Mouse (Mus musculus): ENCODE results near the gene Tmc6.
A peak's percentile ranks its signal among the peaks of the same experiment; 100 is the strongest.
"Not testable (repeated sequence)": the region's sequence is repeated elsewhere in the genome, so short reads cannot be mapped to it uniquely, and the experiment has no call there.

Gene Tmc6

DNA sequence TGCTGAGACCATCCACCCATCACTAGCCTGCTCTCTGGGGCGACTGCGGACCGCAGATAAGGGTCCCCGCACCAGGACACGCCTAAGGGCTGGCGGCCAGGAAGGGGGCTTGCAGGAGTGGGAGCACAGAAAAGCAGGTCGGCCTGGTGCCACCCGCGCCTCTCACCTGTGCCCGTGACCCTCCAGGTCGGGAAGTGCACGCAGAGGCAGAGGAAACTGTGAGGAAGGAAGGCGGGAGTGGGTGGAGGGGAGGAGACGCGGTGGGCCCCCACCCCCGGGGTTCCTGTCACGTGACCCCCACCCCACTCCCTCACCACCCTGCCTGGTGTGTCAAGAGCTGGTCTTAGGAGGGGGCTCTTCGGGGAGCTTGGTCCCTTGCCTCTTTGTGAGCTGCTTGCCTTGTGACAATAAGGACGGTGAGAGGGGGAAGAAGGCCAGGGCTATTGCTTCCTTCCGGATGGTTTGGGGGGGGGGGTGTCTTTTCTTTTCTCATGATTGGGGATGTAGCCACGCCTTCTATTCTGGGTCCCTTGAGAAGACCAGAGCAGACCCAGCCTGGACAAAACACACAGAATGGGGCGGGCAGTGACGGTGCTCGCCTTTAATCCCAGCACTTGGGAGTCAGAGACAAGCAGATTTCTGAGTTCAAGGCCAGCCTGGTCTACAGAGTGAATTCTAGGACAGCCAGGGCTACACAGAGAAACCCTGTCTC lies at the start of gene Tmc6, which contains the start of gene Tmc8:
TSS of gene Tmc6 (minus strand) at position 206 of the 712 bp plus-strand sequence.
TSS of gene Tmc8 (plus strand) at position 84 of the 712 bp plus-strand sequence.
- no peak for DNase-seq (ENCODE audit: low read depth, low spot score)

- no peak for DNase-seq (ENCODE audit: low read depth, low spot score)
Measured at GRCm38 (mm10) chr11:117830401-117830800, 48.4 kb upstream of the Tmc6 start.

DNA sequence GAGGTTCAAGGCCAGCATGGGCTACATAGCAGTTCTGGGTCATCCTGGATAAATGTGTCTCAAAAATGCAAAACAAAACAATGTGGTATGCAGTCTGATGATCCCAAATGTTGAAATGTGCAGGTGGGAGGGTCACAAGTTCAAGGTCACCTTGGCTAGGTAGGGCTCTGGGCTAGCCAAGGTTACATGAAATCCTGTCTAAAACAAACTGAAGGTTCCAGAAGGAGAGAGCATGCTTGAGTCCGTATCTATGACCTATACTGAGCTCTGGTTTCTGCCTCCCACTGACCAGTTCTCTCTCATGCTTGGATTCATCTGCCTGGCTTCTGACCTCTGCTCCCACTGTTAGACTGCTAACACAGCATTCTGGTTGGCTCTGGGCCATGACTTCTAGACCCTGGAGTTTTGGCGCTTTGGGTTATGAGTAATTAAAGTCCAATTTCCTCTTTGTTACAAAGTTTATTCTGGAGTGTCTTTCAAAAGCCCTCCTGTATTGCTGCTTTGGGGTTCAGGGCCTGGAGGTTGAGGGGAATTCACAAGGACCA lies 47.7 kb upstream of the Tmc6 start:
- peak; percentile 50 for DNase-seq (ENCODE audit: low read depth, low spot score)

DNA sequence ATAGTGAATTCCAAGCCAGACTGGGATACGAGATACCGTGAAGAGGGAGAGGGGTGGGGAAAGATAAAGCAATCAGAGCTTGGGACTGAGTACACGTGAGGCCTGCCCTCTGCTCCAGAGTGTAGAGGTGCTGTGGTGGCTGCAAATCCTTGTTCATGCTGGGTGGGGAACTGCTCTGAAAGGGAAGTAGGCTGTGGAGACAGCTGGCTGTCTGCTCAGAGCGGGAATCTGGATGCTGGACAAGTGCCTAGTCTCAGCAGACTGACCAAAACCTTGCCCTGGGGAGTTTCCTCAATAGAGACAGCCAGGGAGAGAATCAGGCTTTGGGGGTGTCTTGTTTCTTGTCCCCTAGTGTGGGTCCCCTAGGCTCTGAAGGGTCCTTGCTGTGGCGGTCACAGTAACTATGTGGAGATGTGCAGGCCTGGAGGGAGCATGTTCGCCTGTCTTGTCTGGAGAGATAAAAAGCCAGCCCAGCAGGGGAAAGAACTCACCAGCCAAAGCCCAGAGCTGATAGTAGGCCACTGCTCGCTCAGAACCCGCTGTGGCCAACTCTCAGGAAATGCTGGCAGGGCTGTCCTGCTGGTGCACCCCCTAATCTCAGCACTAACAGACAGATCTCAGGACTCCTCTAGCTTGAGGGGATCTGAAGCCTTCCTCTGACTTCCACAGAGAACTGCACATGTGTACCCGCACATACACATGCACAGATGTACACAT lies 47.0 kb upstream of the Tmc6 start:
- DNase-seq (ENCODE audit: low read depth, low spot score) = peak; percentile 74

- peak; percentile 67 for DNase-seq (ENCODE audit: low read depth, low spot score)
Measured at GRCm38 (mm10) chr11:117828149-117828887, 46.3 kb upstream of the Tmc6 start.

- no peak for DNase-seq (ENCODE audit: low read depth, low spot score)
Measured at GRCm38 (mm10) chr11:117827386-117827785, 45.4 kb upstream of the Tmc6 start.

DNA sequence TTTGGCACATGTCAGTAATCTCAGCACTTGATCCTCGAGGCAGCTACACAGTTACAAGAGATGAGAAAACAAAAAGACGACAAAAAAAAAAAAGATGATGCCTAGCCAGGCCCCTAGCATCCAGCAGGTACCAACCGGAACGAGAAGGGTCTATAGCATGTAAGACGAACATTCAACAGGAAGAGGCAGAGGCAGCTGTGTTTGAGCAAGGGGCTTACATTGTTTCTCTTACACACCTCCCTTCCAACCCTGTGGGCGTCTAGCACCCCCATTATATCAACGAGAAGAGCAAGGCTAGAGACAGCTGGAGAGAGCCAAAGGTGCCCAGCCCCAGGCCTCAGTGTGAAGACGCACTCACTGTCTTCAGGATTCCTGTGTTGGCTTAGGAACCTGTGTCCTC lies 44.9 kb upstream of the Tmc6 start:
- DNase-seq (ENCODE audit: low read depth, low spot score) = no peak

DNA sequence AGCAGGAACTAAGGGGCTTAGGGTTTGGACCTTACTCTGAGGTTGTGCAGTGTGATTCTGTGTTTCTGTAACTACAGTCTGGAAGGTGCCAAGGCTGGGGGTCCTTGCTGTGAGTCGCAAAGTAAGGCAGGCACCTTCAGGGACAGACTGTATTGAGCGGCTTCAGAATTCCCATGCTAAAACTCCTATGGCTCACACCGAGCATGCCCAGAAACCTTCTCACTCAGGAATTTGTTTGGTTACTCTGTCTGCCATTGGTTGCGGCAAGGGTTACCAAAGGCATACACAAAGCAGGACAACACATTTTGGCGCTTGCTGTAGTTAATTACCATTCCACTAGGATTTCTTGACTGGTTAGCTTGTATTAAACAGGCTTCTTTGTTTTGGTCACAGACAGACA lies 44.2 kb upstream of the Tmc6 start:
- DNase-seq (ENCODE audit: low read depth, low spot score) = peak; percentile 85

DNA sequence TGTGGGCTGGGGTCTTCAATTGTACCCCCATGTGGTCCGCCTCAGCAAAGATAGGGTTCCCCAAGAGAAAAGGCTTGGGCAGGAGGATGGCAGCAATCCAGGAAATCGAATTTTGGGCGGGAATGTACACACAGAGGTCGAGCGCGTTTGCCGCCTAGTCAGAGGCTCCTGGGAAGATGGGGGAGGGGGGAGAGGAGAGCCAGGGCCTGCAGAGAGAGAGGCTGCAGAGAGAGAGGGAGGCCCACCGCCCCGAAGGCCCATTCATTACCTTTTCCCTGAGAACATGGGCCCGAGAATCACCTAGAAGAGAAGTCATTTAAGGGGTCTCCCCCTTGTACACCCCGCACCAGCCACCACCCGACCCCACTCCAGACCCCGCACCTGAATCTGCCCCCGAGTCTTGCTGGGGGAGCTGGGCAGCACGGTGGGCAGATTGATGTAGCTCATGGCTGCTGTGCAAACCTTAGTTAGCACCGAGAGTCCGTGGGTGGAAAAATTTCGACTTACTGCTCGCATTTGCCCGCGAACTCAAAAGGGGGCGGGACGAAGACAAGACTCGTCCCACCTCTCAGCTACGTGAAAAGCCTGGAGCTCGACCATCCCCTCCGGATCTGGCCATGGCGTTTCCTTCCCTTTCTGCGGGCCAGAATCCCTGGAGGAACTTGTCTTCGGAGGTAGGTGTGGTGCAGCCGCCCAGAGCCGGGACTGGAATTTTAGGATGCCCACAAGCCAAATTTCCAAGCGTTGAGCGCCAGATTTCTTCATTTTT lies 43.5 kb upstream of the Tmc6 start, which contains the start of the genes Afmid and Tk1:
TSS of gene Afmid (plus strand) at position 592 of the 769 bp plus-strand sequence.
TSS of gene Tk1 (minus strand) at position 760 of the 769 bp plus-strand sequence.
- peak; percentile 97 for DNase-seq (ENCODE audit: low read depth, low spot score)

DNA sequence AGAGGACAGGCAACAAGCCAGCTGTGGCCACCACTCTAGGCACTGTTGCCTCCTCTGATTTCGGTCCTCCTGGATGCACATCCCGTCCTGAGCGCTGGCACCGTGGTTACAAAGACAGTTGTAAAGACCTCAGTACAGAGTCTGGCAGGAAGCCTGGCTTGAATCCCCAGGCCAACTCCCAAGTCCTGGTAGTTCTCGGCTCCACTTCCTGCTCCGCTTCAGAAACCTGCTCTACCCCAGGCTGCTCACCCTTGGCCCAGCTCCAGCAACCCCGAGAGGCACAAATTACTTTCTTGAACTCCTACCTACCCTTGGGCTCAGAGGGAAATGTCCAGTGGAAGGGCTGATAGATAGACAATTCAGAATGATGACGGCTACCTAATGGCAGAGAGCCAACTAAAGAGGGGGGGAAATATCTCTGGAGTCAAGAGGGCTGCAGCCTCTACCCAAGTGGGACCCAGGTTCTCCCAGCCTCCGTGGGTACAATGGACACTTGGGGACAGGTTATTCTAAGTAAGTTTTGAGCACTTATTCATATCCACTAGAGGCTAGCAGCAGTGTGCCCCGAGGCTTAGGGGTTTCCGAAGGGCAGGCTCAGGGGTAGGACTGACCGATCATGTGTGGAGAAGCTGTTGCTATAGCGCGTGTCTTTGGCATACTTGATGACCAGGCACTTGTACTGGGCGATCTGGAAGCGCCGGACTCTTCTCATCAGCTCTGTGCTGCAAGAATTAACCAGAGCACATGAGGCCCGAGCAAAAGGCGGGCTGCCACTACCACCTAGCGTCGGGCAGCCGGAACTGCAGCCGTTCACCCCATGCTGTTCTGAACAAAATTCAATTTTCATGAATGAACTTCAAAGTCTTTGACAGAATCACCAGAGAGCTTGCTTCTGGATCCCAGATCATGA lies 42.3 kb upstream of the Tmc6 start:
- peak; percentile 94 for DNase-seq (ENCODE audit: low read depth, low spot score)

GRCm38 (mm10) chr11:117823411-117823810 lies 41.4 kb upstream of the Tmc6 start:
- DNase-seq (ENCODE audit: low read depth, low spot score) = peak; percentile 23

- peak; percentile 98 for DNase-seq (ENCODE audit: low read depth, low spot score)
Measured at GRCm38 (mm10) chr11:117822728-117823241, 40.8 kb upstream of the Tmc6 start.

DNA sequence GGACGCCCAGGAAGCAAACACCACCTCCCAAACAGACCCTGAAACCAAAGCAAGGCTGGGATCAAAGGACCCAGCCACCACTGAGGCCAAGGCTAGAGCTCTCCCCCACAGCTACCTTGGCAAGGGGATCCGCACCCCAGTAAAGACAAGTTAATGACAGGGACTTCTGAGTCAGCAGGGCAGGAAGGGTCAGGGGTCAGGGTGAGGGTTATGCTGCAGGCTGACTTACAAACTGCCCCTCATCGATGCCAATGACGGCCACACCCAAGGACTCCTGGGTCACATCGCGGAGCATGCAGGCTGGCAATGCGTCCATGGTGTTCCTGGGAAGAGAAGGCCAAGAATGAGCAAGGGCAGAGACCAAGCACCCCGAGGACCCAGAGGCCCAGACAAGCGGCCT lies 39.9 kb upstream of the Tmc6 start:
- no peak for DNase-seq (ENCODE audit: low read depth, low spot score)

- no peak for DNase-seq (ENCODE audit: low read depth, low spot score)
Measured at GRCm38 (mm10) chr11:117820173-117820572, 38.2 kb upstream of the Tmc6 start.

GRCm38 (mm10) chr11:117819095-117819494 lies 37.1 kb upstream of the Tmc6 start:
- no peak for DNase-seq (ENCODE audit: low read depth, low spot score)

- DNase-seq (ENCODE audit: low read depth, low spot score) = no peak
Measured at GRCm38 (mm10) chr11:117816389-117816996, 34.5 kb upstream of the Tmc6 start.

- not testable (repeated sequence) for DNase-seq (ENCODE audit: low read depth, low spot score)
Measured at GRCm38 (mm10) chr11:117815850-117816249, 33.9 kb upstream of the Tmc6 start.

GRCm38 (mm10) chr11:117814704-117815366 lies 32.8 kb upstream of the Tmc6 start:
- no peak for DNase-seq (ENCODE audit: low read depth, low spot score)

- DNase-seq (ENCODE audit: low read depth, low spot score) = no peak
Measured at GRCm38 (mm10) chr11:117813867-117814266, 31.9 kb upstream of the Tmc6 start.
